In genomic region chr17:26501826-26502225, GRCm38 (mm10) we compare ENCODE assay signal across 10 mouse cellular contexts. TPM values are rescaled to one million over a fixed set of nuclear protein-coding genes. Genes with fewer than 3 reads are reported as not detected.
DNase-seq lines count a peak whose midpoint lies in the region; ATAC-seq and TF ChIP-seq lines count a peak whose summit lies in the region.
"Had no signal": no experiment of that assay in that cellular context is flagged by ENCODE, and none has a peak within 500 bp of the region (broad histone marks: within the 10 kb centered on the region; RNA-seq: fewer than 3 reads in every experiment).

No protein-coding gene starts in this region.

- peak overlapping the region; percentile 93 for H3K27ac ChIP-seq in forebrain, embryonic 10.5 days
- no peak overlapping the region for H3K27ac ChIP-seq in forebrain, embryonic 16.5 days (ENCODE audit: low read length)
- peak overlapping the region; percentile 78; the same call in 1 of the 2 replicates for H3K27ac ChIP-seq in liver, postnatal 0 days (ENCODE audit: low read depth)
- H3K27ac ChIP-seq in liver, embryonic 11.5 days (ENCODE audit: low read depth, low read length) = no peak overlapping the region
- H3K27ac ChIP-seq in embryonic facial prominence, embryonic 14.5 days (replicated peaks; ENCODE audit: low read depth, low read length) = 0 out of 2 replicates have a peak overlapping the region, but pooled peaks have one; percentile 22
- 0 out of 2 replicates have a peak overlapping the region, but pooled peaks have one; percentile 88 for H3K27ac ChIP-seq in midbrain, postnatal 0 days (ENCODE audit: low read depth, low read length)

- no peak overlapping the region for H3K4me2 ChIP-seq in forebrain, embryonic 16.5 days (ENCODE audit: low read length)
- no peak overlapping the region for H3K4me2 ChIP-seq in liver, postnatal 0 days (ENCODE audit: low read depth, low read length)
- H3K4me2 ChIP-seq in liver, embryonic 11.5 days = no peak overlapping the region
- no peak overlapping the region for H3K4me2 ChIP-seq in embryonic facial prominence, embryonic 14.5 days (ENCODE audit: low read depth, low read length)
- no peak overlapping the region for H3K4me2 ChIP-seq in midbrain, postnatal 0 days (ENCODE audit: low read depth, low read length, poor library complexity, severe bottlenecking)

- H3K4me1 ChIP-seq in forebrain, embryonic 10.5 days = peaks cover 53% of the 10 kb centered on the region
- H3K4me1 ChIP-seq in forebrain, embryonic 16.5 days (replicated peaks; ENCODE audit: control insufficient read depth, insufficient read depth, low read length) = peaks cover 45% of the 10 kb centered on the region
- H3K4me1 ChIP-seq in liver, postnatal 0 days (ENCODE audit: insufficient read depth) = peaks cover 22% of the 10 kb centered on the region
- peaks cover 19% of the 10 kb centered on the region for H3K4me1 ChIP-seq in liver, embryonic 11.5 days (replicated peaks; ENCODE audit: control insufficient read depth, insufficient read depth, low read length)
- H3K4me1 ChIP-seq in embryonic facial prominence, embryonic 14.5 days (ENCODE audit: control insufficient read depth, insufficient read depth, low read length) = peaks cover 34% of the 10 kb centered on the region
- H3K4me1 ChIP-seq in midbrain, postnatal 0 days (ENCODE audit: insufficient read depth, low read length) = peaks cover 18% of the 10 kb centered on the region; the same call in 1 of the 2 replicates

- ATAC-seq in forebrain, embryonic 16.5 days = no peak
- ATAC-seq in liver, postnatal 0 days = no peak
- no peak for ATAC-seq in liver, embryonic 11.5 days (replicated peaks; ENCODE audit: low FRiP score)
- no peak for ATAC-seq in embryonic facial prominence, embryonic 14.5 days (ENCODE audit: low read depth)
- no peak for ATAC-seq in midbrain, postnatal 0 days (ENCODE audit: low FRiP score)

- TF ChIP-seq EP300 in liver, postnatal 0 days (IDR thresholded peaks at IDR 0.05; ENCODE audit: low read depth) = no peak

- no peak for DNase-seq in forebrain, embryonic 10.5 days (ENCODE audit: extremely low spot score, low spot score)
- DNase-seq in liver, postnatal 0 days = no peak
- no peak for DNase-seq in liver, embryonic 11.5 days (ENCODE audit: low spot score)
- DNase-seq in embryonic facial prominence, embryonic 14.5 days (ENCODE audit: low spot score) = no peak
- no peak for DNase-seq in midbrain, postnatal 0 days (ENCODE audit: low spot score)
- no peak for DNase-seq in layer of hippocampus, adult 11-12 months (ENCODE audit: low spot score)
- no peak for DNase-seq in MN1 (ENCODE audit: low spot score)
- DNase-seq: kidney, postnatal 10 days had no signal

- no peak overlapping the region for H3K4me3 ChIP-seq in forebrain, embryonic 10.5 days
- no peak overlapping the region for H3K4me3 ChIP-seq in forebrain, embryonic 16.5 days (replicated peaks; ENCODE audit: low read length)
- H3K4me3 ChIP-seq in liver, postnatal 0 days (ENCODE audit: low read depth, low read length) = no peak overlapping the region
- H3K4me3 ChIP-seq in liver, embryonic 11.5 days (ENCODE audit: low read depth, low read length) = no peak overlapping the region
- no peak overlapping the region for H3K4me3 ChIP-seq in embryonic facial prominence, embryonic 14.5 days (ENCODE audit: low read depth, low read length)
- H3K4me3 ChIP-seq in midbrain, postnatal 0 days (ENCODE audit: low read depth, low read length) = no peak overlapping the region
- H3K4me3 ChIP-seq: limb, embryonic 15.5 days had no signal

- TF ChIP-seq CTCF in liver, postnatal 0 days (IDR thresholded peaks at IDR 0.05; ENCODE audit: low read depth) = no peak
- no peak for TF ChIP-seq CTCF in midbrain, postnatal 0 days (IDR thresholded peaks at IDR 0.05)

- no peaks in the 10 kb centered on the region for H3K27me3 ChIP-seq in forebrain, embryonic 10.5 days (ENCODE audit: poor library complexity, severe bottlenecking)
- H3K27me3 ChIP-seq in forebrain, embryonic 16.5 days (replicated peaks; ENCODE audit: control insufficient read depth, insufficient read depth, low read length) = no peaks in the 10 kb centered on the region
- H3K27me3 ChIP-seq in liver, postnatal 0 days (ENCODE audit: insufficient read depth, low read length) = no peaks in the 10 kb centered on the region
- H3K27me3 ChIP-seq in liver, embryonic 11.5 days (replicated peaks; ENCODE audit: control insufficient read depth, insufficient read depth, low read length) = no peaks in the 10 kb centered on the region
- no peaks in the 10 kb centered on the region for H3K27me3 ChIP-seq in embryonic facial prominence, embryonic 14.5 days (replicated peaks; ENCODE audit: control insufficient read depth, insufficient read depth, low read length)
- no peaks in the 10 kb centered on the region for H3K27me3 ChIP-seq in midbrain, postnatal 0 days (ENCODE audit: insufficient read depth, low read length)
- H3K27me3 ChIP-seq: limb, embryonic 15.5 days had no signal

- H3K9ac ChIP-seq in forebrain, embryonic 16.5 days (replicated peaks; ENCODE audit: low read depth, low read length) = no peak overlapping the region
- H3K9ac ChIP-seq in liver, postnatal 0 days (replicated peaks) = no peak overlapping the region
- no peak overlapping the region for H3K9ac ChIP-seq in liver, embryonic 11.5 days (ENCODE audit: low read depth, low read length)
- H3K9ac ChIP-seq in embryonic facial prominence, embryonic 14.5 days (ENCODE audit: low read depth, low read length) = no peak overlapping the region
- no peak overlapping the region for H3K9ac ChIP-seq in midbrain, postnatal 0 days (replicated peaks; ENCODE audit: low read length, poor library complexity, severe bottlenecking)
- H3K9ac ChIP-seq: limb, embryonic 15.5 days had no signal

- peaks cover 21% of the 10 kb centered on the region for H3K36me3 ChIP-seq in forebrain, embryonic 10.5 days (replicated peaks)
- no peaks in the 10 kb centered on the region for H3K36me3 ChIP-seq in forebrain, embryonic 16.5 days (ENCODE audit: control insufficient read depth, insufficient read depth)
- peaks cover 23% of the 10 kb centered on the region for H3K36me3 ChIP-seq in liver, postnatal 0 days (replicated peaks; ENCODE audit: insufficient read depth, low read length)
- peaks cover 5% of the 10 kb centered on the region; the same call in 1 of the 2 replicates for H3K36me3 ChIP-seq in liver, embryonic 11.5 days (ENCODE audit: control insufficient read depth, insufficient read depth, low read length)
- peaks cover 12% of the 10 kb centered on the region for H3K36me3 ChIP-seq in embryonic facial prominence, embryonic 14.5 days (ENCODE audit: control insufficient read depth, insufficient read depth, low read length)
- 0 out of 2 replicates have a peak, but pooled peaks cover 3% of the 10 kb centered on the region for H3K36me3 ChIP-seq in midbrain, postnatal 0 days (ENCODE audit: insufficient read depth, low read length)

- WGBS in forebrain, embryonic 10.5 days = 82% methylated on average over 5 of the region's 5 CpGs
- 84% methylated on average over 5 of the region's 5 CpGs for WGBS in forebrain, embryonic 16.5 days
- WGBS in liver, postnatal 0 days (ENCODE audit: insufficient replicate concordance) = 68% methylated on average over 5 of the region's 5 CpGs
- 90% methylated on average over 5 of the region's 5 CpGs for WGBS in liver, embryonic 11.5 days
- WGBS in embryonic facial prominence, embryonic 14.5 days = 81% methylated on average over 5 of the region's 5 CpGs
- 79% methylated on average over 5 of the region's 5 CpGs for whole genome bisulfite sequencing in midbrain, postnatal 0 days

- no peaks in the 10 kb centered on the region for H3K9me3 ChIP-seq in forebrain, embryonic 10.5 days
- no peaks in the 10 kb centered on the region for H3K9me3 ChIP-seq in forebrain, embryonic 16.5 days (ENCODE audit: control insufficient read depth, low read length)
- H3K9me3 ChIP-seq in liver, postnatal 0 days (ENCODE audit: low read length) = no peaks in the 10 kb centered on the region
- H3K9me3 ChIP-seq in liver, embryonic 11.5 days (ENCODE audit: control insufficient read depth, low read length) = no peaks in the 10 kb centered on the region
- no peaks in the 10 kb centered on the region for H3K9me3 ChIP-seq in embryonic facial prominence, embryonic 14.5 days (ENCODE audit: control insufficient read depth, low read length)
- H3K9me3 ChIP-seq in midbrain, postnatal 0 days (ENCODE audit: low read length) = no peaks in the 10 kb centered on the region
- H3K9me3 ChIP-seq: limb, embryonic 15.5 days had no signal

RNA-seq across cellular contexts. Expression of gene Ergic1, which starts 59.5 kb away (rescaled TPM):
- 116 and 127 TPM in 2 replicates for polyA plus RNA-seq in forebrain, embryonic 10.5 days (2016; fragmentation: Nextera tagmentation; extraction: Ambion mirVana)
- polyA plus RNA-seq in forebrain, embryonic 16.5 days (2015; fragmentation: Nextera tagmentation; extraction: Ambion mirVana) = 102 and 113 TPM in 2 replicates
- 34.4 and 35.0 TPM in 2 replicates for polyA plus RNA-seq in liver, postnatal 0 days (2015; fragmentation: Nextera tagmentation; extraction: Ambion mirVana)
- polyA plus RNA-seq in liver, embryonic 11.5 days (2014; fragmentation: Nextera tagmentation; extraction: Ambion mirVana) = 89.5 and 96.1 TPM in 2 replicates
- 149 and 164 TPM in 2 replicates for polyA plus RNA-seq in embryonic facial prominence, embryonic 14.5 days (2014; fragmentation: Nextera tagmentation; extraction: Ambion mirVana)
- total RNA-seq in midbrain, postnatal 0 days (2014; rRNA removed) = 202 and 216 TPM in 2 replicates
- 99.6 and 103 TPM in 2 replicates for polyA plus RNA-seq in midbrain, postnatal 0 days (2015; fragmentation: Nextera tagmentation; extraction: Ambion mirVana)

Comparison
In these comparisons a context has a peak if more than half of its experiments do, and no peak if none do; other contexts are left out.
1. H3K27ac ChIP-seq: peak in forebrain, embryonic 10.5 days (single experiment), liver, postnatal 0 days (single experiment), embryonic facial prominence, embryonic 14.5 days (single experiment) and midbrain, postnatal 0 days (single experiment); none in forebrain, embryonic 16.5 days (single experiment) and liver, embryonic 11.5 days (single experiment).